Mouse (Mus musculus) C2C12 (cell line): ENCODE data around the gene Gdpgp1. TPM values are rescaled to one million over a fixed set of nuclear protein-coding genes. Genes with fewer than 3 reads are reported as not detected.

Source experiments
- H3K27me3 ChIP-seq: one replicate; pipeline ENCODE4 v1.6.1; 2011; ENCODE audit not compliant: control insufficient read depth, insufficient read depth, insufficient read length
- H3K36me3 ChIP-seq: one replicate; pipeline ENCODE4 v1.6.1; 2011; ENCODE audit not compliant: control insufficient read depth, insufficient read depth
- H3K4me3 ChIP-seq: one replicate; pipeline ENCODE4 v1.5.1; 2011; ENCODE audit warnings: mild to moderate bottlenecking, control low read depth; ENCODE audit not compliant: poor library complexity, insufficient read depth, severe bottlenecking
- H3K79me2 ChIP-seq: one replicate; pipeline ENCODE4 v1.6.1; 2011; ENCODE audit not compliant: control insufficient read depth, insufficient read depth
- H3K79me3 ChIP-seq: one replicate; pipeline ENCODE4 v1.6.1; 2011; ENCODE audit warnings: low read depth, control low read depth
- H3ac ChIP-seq: one replicate; pipeline ENCODE3; 2011; ENCODE audit warnings: low read depth; ENCODE audit not compliant: control insufficient read depth, insufficient read length
- CEBPB ChIP-seq: IDR thresholded peaks from one replicate; pipeline ENCODE4 v1.6.1; 2011; ENCODE audit warnings: low read depth, mild to moderate bottlenecking, control low read depth, moderate library complexity
- CTCF ChIP-seq: IDR thresholded peaks from one replicate; pipeline ENCODE4 v1.5.1; 2011; ENCODE audit not compliant: control insufficient read depth, insufficient read depth, insufficient read length
- FOSL1 ChIP-seq: IDR thresholded peaks from one replicate; pipeline ENCODE4 v1.8.0; 2011; ENCODE audit warnings: mild to moderate bottlenecking, low read length; ENCODE audit not compliant: poor library complexity, insufficient read depth, severe bottlenecking
- MAX ChIP-seq: IDR thresholded peaks from one replicate; pipeline ENCODE4 v1.6.1; 2011; ENCODE audit warnings: mild to moderate bottlenecking, control low read depth
- MYOD1 ChIP-seq: IDR thresholded peaks from one replicate; pipeline ENCODE4 v1.6.1; 2011; ENCODE audit warnings: low read depth; ENCODE audit not compliant: control insufficient read depth, insufficient read length
- MYOG ChIP-seq: IDR thresholded peaks from one replicate; pipeline ENCODE4 v1.6.1; 2011; ENCODE audit not compliant: control insufficient read depth, insufficient read length; ENCODE audit errors: extremely low read depth
- USF1 ChIP-seq: IDR thresholded peaks from one replicate; pipeline ENCODE4 v1.6.1; 2011; ENCODE audit warnings: low read depth, mild to moderate bottlenecking, control low read depth, moderate library complexity
- polyA plus RNA-seq: library from polyadenylated mRNA; unstranded; fragments of >200 nt; fragmentation: generic; extraction: Trizol; gene quantifications from one replicate; pipeline ENCODE4 v1.2.1, GENCODE M21; 2012; ENCODE audit warnings: missing spikeins

Gene Gdpgp1
- polyA plus RNA-seq, 1 experiment, result 1.2 TPM

DNA sequence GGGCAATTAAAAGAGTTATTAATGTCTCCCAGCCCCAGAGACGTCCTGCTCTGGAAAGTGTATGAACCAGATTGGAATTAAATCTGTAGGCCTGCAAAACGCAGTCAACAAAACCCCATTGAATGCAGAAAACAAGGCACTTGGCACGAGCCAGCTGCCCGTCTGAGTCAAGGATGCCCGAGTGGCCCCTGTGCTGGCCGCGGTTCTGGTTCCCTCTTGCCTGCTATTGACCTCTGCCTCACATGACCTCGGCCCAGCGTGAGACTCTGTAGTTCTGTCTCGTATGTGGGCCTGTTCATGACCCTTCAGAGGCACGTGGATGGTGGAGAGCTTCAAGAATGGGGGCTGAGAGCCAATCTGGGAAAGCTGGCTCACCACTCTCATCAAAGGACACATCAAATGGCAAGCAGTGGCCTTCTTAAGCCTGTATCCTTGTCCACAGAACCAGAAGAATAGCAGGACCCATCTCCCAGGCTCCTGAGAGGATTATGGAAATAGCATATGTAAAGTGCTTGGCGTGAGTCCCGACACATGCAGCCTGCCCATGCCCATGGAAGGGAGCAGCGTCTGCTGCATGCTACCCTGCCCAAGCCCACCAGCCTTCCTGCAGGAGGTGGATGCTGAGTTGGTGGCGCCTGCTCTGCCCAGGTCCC, 30.7 kb upstream of the Gdpgp1 start:
- no peak overlapping the region for H3K4me3 ChIP-seq
- TF ChIP-seq MAX (no peak), MYOG (no peak), USF1 (no peak), CEBPB (no peak), MYOD1 (no peak)
- peaks cover 82% of the 10 kb centered on the region for H3K79me3 ChIP-seq
- peaks cover 30% of the 10 kb centered on the region for H3K36me3 ChIP-seq
- H3K79me2 ChIP-seq, result peaks cover 93% of the 10 kb centered on the region
- no peaks in the 10 kb centered on the region for H3K27me3 ChIP-seq
- H3ac ChIP-seq, result no peak overlapping the region

- no peak overlapping the region for H3ac ChIP-seq
- H3K79me3 ChIP-seq, result peaks cover 90% of the 10 kb centered on the region
- no peak for TF ChIP-seq CTCF
- TF ChIP-seq MAX, result no peak
- no peak for TF ChIP-seq MYOD1
- no peak for TF ChIP-seq MYOG
- no peak for TF ChIP-seq CEBPB
- no peak for TF ChIP-seq USF1
- no peak for TF ChIP-seq FOSL1
- no peaks in the 10 kb centered on the region for H3K27me3 ChIP-seq
- peaks cover 30% of the 10 kb centered on the region for H3K36me3 ChIP-seq
- H3K4me3 ChIP-seq, result no peak overlapping the region
- H3K79me2 ChIP-seq, result peaks cover 96% of the 10 kb centered on the region
These were observed 29.7 kb upstream of the Gdpgp1 start for GRCm38 (mm10) chr7:80202961-80203360.

DNA sequence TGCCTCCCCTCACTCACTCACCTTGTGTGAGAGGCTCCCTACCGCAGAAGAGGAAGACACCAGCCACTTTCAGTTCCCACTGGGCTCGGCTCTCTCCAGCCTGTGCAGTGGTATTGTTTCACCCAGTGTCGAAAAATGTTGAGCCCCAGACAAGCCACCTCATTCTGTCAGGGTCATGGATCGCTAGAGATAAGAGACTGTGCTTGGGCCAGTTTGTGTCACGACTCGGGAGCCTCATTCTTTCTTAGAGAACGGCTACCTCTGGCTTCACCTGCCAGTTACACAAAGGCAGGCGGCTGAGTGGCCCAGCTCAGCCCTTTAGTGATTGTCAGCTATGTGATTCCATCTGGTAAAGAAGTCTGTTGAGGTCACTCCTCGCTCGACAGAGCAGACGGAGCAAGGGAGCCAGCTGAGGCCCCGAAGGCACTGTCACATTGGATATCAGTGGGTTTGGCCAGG, 29.0 kb upstream of the Gdpgp1 start:
- Histone ChIP-seq H3K27me3 (no peaks in the 10 kb centered on the region), H3K79me2 (peaks cover 100% of the 10 kb centered on the region), H3ac (no peak overlapping the region), H3K79me3 (peaks cover 97% of the 10 kb centered on the region), H3K36me3 (peaks cover 30% of the 10 kb centered on the region), H3K4me3 (no peak overlapping the region)
- TF ChIP-seq CTCF (no peak), MAX (no peak), MYOG (no peak), MYOD1 (no peak), USF1 (no peak), CEBPB (no peak), FOSL1 (no peak)

DNA sequence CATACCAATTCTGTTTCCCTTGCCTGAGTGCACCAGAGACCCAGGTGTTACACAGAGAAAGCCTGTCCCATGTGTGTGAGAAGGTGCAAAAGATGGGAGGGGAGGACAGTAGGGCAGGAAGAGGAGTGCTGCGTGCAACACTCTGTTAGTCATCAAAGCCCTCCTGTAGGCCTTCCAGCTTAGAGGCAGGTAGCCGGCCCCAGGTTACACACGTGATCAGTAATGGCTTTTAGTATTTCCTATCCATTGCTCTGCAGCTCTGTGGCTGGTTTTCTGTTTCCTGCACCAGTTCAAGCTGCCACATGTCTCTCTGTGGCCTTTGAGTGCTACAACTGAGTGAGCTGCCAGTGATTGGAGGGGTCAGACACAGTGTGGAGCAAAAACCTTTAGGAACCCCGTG, 28.3 kb upstream of the Gdpgp1 start:
- no peak overlapping the region for H3ac ChIP-seq
- H3K4me3 ChIP-seq, result no peak overlapping the region
- no peaks in the 10 kb centered on the region for H3K27me3 ChIP-seq
- H3K79me2 ChIP-seq, result peaks cover 100% of the 10 kb centered on the region
- TF ChIP-seq MYOD1 (no peak), MYOG (no peak), CEBPB (no peak), FOSL1 (no peak), MAX (no peak), USF1 (no peak), CTCF (no peak)
- H3K79me3 ChIP-seq, result peaks cover 96% of the 10 kb centered on the region
- H3K36me3 ChIP-seq, result peaks cover 30% of the 10 kb centered on the region

DNA sequence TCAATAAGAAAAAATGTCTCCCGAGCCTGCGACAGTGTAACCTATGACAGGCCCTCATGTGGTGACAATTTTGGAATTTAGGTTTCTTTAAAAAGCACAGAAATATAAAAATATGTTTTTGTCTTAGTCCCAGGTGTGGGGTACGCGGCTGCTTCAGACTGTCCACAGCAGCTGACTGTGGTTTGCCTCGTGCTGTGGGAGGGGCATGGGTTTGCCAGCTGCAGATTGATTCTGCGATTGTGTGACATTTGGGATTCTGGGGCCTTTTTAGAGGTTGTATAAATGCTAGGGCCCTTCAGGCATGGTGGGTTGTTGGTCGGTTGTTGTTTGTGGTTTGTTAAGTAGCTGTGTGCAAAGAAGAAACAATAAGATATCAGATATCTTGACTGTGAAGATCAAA, 27.7 kb upstream of the Gdpgp1 start:
- Histone ChIP-seq H3ac (no peak overlapping the region), H3K79me3 (peaks cover 96% of the 10 kb centered on the region), H3K36me3 (peaks cover 28% of the 10 kb centered on the region), H3K4me3 (no peak overlapping the region), H3K79me2 (peaks cover 100% of the 10 kb centered on the region), H3K27me3 (no peaks in the 10 kb centered on the region)
- no peak for TF ChIP-seq CTCF
- TF ChIP-seq CEBPB, result no peak
- no peak for TF ChIP-seq FOSL1
- TF ChIP-seq MYOD1, result no peak
- no peak for TF ChIP-seq USF1
- TF ChIP-seq MYOG, result no peak
- no peak for TF ChIP-seq MAX

GRCm38 (mm10) chr7:80205705-80206589, 26.7 kb upstream of the Gdpgp1 start:
- Histone ChIP-seq H3K36me3 (peaks cover 25% of the 10 kb centered on the region), H3K4me3 (no peak overlapping the region), H3K79me3 (peaks cover 97% of the 10 kb centered on the region), H3ac (no peak overlapping the region), H3K27me3 (no peaks in the 10 kb centered on the region), H3K79me2 (peaks cover 100% of the 10 kb centered on the region)
- TF ChIP-seq MYOD1 (no peak), FOSL1 (no peak), USF1 (no peak), CTCF (no peak), MAX (no peak), MYOG (no peak), CEBPB (no peak)
